Mouse (Mus musculus): ENCODE results near the gene Kdm2b.
A peak's percentile ranks its signal among the peaks of the same experiment; 100 is the strongest.

Gene Kdm2b

GRCm38 (mm10) chr5:122887033-122887432 lies 102.6 kb downstream of the Kdm2b start:
- DNase-seq, result no peak

DNA sequence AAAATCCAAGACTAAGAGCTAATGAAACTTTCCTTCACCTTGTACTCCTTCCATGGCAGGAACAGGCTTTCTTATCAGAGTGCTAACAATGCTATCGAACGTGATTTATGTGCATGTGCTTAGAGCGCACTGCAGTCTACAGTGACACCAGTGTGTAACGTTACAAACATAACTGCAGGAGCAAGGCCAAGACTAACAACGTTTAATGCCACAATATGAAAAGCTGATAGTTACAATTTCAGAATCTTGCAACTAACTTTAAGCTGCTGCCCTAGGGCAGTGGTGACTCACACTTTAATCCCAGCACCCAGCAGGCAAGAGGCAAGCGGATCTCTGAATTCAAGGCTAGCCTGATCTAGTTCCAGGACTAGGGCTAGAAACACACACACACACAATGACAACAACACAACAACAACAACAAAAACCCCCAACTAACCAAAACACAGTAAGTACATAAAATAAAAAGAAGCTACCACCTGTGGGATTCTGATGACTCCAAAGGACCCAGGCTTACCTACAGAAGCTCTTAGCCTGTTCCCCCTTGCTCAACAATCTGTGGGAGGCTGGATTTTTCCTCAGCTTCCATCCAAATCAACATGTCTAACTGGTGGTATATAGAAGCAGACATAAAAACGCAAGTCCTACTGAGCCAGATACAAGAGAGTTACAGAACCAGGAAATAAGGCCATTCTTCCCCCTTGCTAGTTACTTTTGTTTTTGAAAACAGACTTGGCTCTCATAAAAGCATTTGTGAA lies 104.9 kb downstream of the Kdm2b start:
- DNase-seq, result no peak

DNA sequence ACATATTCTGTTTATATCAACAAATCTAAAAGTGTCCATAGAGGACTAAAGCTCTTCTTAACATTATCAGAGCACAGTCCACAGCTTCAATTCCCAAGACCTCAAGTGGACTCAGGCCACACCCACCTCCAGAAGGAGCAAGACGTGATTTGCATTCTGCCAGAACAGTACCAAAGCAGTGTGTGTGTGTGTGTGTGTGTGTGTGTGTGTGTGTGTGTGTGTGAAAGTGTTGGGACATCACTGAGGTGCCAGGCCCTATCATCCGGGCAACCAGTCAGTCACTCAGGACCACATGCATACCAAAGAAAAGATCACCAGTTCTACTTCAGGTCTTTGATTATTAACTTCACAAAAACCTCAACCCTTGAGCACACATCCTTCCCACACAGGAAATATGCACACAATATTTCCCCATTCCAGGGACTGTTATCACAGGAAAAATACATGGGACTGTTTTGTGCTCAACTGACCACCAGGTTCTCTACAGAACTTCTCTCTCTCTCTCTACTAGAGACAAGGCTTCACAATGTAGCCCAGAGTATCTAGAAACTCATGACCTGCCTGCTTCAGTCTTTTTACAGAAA lies 105.9 kb downstream of the Kdm2b start:
- no peak for DNase-seq

- no peak for DNase-seq
These were observed 106.4 kb downstream of the Kdm2b start for GRCm38 (mm10) chr5:122883237-122883636.

GRCm38 (mm10) chr5:122882256-122883050 lies 107.2 kb downstream of the Kdm2b start:
- DNase-seq, result peak; percentile 74

DNA sequence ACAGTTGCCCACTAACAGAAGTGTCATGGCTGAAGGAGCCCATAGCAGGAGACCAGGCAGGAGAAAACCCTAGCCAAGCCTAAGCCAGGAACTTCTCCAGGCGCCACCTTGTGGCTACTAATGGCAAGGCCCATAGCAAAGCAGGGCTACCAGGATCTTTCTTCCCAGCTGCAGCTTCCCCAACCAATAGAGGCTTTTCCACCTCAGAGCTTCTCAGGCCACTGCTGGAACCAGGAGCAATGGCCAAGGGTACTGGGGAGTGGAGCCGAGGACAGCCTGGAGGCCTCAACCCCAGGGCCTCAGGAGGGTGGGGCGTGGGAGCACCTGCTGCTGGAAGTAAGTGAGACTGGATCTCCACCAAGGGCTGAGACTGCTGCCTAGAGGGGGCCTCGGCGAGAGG lies 108.3 kb downstream of the Kdm2b start:
- peak; percentile 71 for DNase-seq

DNA sequence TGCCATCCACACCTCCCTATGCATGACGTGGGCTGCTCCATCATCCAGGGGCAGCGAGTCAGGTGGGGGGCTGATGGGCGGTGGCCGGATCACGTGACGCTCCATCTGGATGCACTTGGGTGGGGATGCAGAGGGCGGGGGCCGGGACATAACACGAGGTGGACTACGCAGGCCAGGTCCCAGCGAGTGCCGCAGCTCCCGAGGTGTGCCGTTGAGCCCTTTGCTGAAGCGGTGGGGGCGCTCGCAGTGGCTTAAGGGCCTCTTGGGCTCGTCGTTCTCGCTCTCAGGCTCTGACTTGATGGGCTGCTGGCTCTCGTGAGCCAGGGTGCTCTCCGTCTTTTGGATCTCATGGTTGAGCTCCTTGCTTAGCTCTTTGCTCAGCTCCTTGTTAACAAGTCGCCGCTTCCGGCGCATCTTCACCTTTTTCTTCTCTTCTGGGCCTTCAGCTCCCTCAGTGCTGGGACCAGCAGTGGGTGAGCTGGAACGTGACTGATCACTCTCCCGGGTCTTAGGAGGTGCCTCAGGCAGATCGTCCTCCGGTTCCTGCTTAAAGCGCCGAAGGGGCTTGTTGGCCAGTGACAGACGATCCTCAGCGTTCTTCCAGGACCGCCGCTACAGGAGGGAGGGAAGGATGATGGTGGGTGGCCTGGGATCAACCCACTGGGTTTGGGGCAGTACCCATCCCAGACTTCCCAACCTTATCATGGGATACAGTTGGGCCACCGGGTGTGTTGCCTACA lies 109.2 kb downstream of the Kdm2b start:
- no peak for DNase-seq

- DNase-seq, result no peak
These were observed 113.0 kb downstream of the Kdm2b start for GRCm38 (mm10) chr5:122876671-122877070.

DNA sequence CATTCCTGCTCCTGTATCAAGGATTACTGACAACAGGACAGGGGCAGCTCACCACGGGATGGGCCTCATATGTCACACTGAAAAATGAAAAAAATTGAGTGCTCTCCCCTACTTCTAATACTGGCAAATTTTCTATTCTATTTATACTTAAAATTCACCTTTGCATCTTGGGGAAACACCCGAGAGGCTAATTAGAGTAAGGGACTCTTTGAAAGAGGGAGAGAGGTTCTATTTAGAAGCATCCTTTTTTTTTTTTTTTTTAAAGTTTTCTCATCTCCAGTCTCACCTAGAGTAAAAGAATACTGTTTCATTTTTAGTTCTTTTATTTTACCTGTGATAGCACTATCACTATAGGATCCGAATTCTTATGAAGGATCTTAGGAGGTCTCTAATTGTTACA lies 115.3 kb downstream of the Kdm2b start:
- no peak for DNase-seq

- peak; percentile 80 for DNase-seq
These were observed 116.0 kb downstream of the Kdm2b start for GRCm38 (mm10) chr5:122873573-122873972.

- no peak for DNase-seq
These were observed 117.0 kb downstream of the Kdm2b start for GRCm38 (mm10) chr5:122872626-122873025.

- DNase-seq, result no peak
These were observed 126.6 kb downstream of the Kdm2b start for GRCm38 (mm10) chr5:122863053-122863452.

GRCm38 (mm10) chr5:122855858-122856257 lies 133.8 kb downstream of the Kdm2b start:
- DNase-seq, result no peak

- no peak for DNase-seq
These were observed 137.0 kb downstream of the Kdm2b start for GRCm38 (mm10) chr5:122852611-122853010.

- no peak for DNase-seq
These were observed 139.2 kb downstream of the Kdm2b start for GRCm38 (mm10) chr5:122850319-122851002.

GRCm38 (mm10) chr5:122849521-122850318 lies 139.9 kb downstream of the Kdm2b start, which contains the start of gene Rnf34:
Rnf34 (plus strand) TSS chr5:122850048.
- DNase-seq, result peak; percentile 99

DNA sequence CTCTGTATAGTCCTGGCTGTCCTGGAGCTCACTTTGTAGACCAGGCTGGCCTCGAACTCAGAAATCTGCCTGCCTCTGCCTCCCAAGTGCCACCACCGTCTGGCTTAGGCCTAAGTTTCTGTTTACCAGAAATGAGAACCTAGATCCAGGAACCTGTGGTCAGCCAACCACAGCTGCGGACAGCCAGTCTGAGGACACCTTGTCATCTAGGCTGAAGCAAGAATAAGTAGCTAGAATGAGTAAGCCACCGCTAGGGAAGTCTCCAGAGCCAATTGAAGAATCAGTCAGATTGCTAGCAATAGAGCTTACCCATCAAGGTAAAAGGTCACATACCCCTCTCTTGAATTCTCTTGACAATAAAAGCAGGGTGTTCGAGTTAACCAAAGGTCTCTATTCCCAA lies 145.8 kb downstream of the Kdm2b start:
- no peak for DNase-seq

- DNase-seq, result no peak
These were observed 148.5 kb downstream of the Kdm2b start for GRCm38 (mm10) chr5:122841126-122841525.

DNA sequence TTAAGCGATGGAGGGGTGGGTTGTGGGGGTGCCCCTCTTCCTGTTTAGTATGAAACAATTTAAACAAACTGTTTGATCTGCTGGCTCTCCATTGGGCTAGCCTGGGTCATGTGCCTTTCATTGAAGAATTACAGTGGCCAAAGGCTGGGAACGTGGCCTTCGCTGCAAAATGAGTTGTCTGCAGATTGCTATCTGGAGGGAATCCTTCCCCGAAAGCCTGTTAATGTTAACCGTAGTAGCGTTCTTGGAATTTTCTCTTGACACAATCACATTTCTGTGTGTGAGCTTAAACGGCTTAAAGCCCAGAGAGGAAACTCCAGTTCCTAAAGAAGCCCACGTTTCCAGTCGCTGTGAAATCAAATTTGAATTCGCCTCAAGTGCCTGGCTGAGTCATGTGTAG lies 156.6 kb downstream of the Kdm2b start:
- DNase-seq, result no peak

DNA sequence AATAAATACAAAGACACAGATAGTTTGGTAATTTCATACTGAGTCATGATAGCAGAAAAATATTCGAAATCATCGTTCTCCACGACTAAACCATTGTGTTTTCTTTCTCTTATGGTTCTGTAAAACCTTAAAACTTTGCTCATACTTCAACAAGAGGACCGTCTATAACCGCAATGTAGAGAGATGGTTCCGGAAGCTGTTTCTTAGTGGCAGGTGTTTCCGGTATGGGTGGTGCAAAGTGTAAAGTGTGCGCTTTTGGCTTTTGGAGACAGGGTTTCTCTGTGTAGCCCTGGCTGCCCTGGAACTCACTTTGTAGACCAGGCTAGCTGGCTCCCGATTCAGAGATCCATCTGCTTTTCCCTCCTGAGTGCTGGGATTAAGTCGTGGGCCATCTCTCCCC lies 157.1 kb downstream of the Kdm2b start:
- no peak for DNase-seq

DNA sequence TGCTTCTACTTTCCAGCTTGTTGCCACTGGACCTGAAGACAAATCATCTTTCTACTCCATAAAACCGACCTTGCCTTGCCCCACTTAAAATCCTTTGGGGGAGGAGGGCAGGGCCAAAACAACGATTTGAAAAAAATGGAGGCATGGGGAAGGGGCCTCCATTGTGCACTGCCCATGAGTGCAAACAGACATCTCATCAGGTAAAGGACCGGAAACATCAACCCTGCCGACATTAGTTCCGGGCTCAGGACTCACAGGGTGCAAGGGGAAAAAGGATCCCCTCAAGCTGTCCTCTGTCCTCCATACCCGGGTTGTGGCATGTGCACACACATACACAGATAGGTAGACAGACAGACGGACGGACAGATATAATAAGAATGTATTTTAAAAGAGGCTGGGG lies 164.5 kb downstream of the Kdm2b start:
- no peak for DNase-seq

GRCm38 (mm10) chr5:122824450-122824849 lies 165.2 kb downstream of the Kdm2b start:
- no peak for DNase-seq
